Mouse (Mus musculus) stomach, embryonic 14.5 days (tissue): Measurements from ENCODE around the gene Kyat3. TPM values are rescaled to one million over a fixed set of nuclear protein-coding genes. Genes with fewer than 3 reads are reported as not detected.
"Not testable (repeated sequence)": the region's sequence is repeated elsewhere in the genome, so short reads cannot be mapped to it uniquely, and the experiment has no call there.

ENCODE experiments used
- ATAC-seq: fragments of 200-750 bp; cut with Nextera tagmentation; 2 replicates; pipeline ENCODE4 v1.8.0; 2017; ENCODE audit warnings: low read depth, moderate TSS enrichment; ENCODE audit not compliant: insufficient number of reproducible peaks, insufficient read depth, low FRiP score
- H3K27ac ChIP-seq: fragments of 300-500 bp; sonication (generic); 2 replicates; pipeline ENCODE4 v1.5.1; 2014; ENCODE audit warnings: mild to moderate bottlenecking, low read length, moderate library complexity, mixed read lengths
- H3K27me3 ChIP-seq: fragments of 300-500 bp; sonication (generic); 2 replicates; pipeline ENCODE4 v1.6.1; 2014; ENCODE audit warnings: low read length, control low read depth, mixed read lengths; ENCODE audit not compliant: control insufficient read depth, insufficient read depth
- H3K36me3 ChIP-seq: fragments of 300-500 bp; sonication (generic); 2 replicates; pipeline ENCODE4 v1.6.1; 2014; ENCODE audit warnings: mild to moderate bottlenecking, control low read depth, low read length, moderate library complexity, mixed read lengths; ENCODE audit not compliant: control insufficient read depth, insufficient read depth
- H3K4me1 ChIP-seq: fragments of 300-500 bp; sonication (generic); 2 replicates; pipeline ENCODE4 v1.6.1; 2014; ENCODE audit warnings: low read length, control low read depth, mixed read lengths; ENCODE audit not compliant: control insufficient read depth, insufficient read depth
- H3K4me2 ChIP-seq: fragments of 300-500 bp; sonication (generic); replicated peaks from 2 replicates; pipeline ENCODE4 v1.6.1; 2014; ENCODE audit warnings: low read depth, low read length, control low read depth
- H3K4me3 ChIP-seq: fragments of 300-500 bp; sonication (generic); 2 replicates; pipeline ENCODE4 v1.5.1; 2014; ENCODE audit warnings: low read depth, low read length, control low read depth
- H3K9ac ChIP-seq: fragments of 300-500 bp; sonication (generic); replicated peaks from 2 replicates; pipeline ENCODE4 v1.6.1; 2014; ENCODE audit warnings: low read depth, mild to moderate bottlenecking, control low read depth, low read length, moderate library complexity, mixed read lengths
- H3K9me3 ChIP-seq: fragments of 300-500 bp; sonication (generic); 2 replicates; pipeline ENCODE4 v1.6.1; 2016; ENCODE audit warnings: low read depth, low read length, control low read depth; ENCODE audit not compliant: control insufficient read depth
- WGBS: fragments of 180-500 bp; shearing (Covaris S2); extraction: QIAGEN DNeasy Blood & Tissue Kit; methylation state at CpG from one replicate; pipeline ENCODE4 v1.1.7; 2014; 5-methylcytosine and 5-hydroxymethylcytosine counted together
- polyA plus RNA-seq: library from polyadenylated mRNA; unstranded; fragments of >200 nt; fragmentation: Nextera tagmentation; extraction: Ambion mirVana; gene quantifications from 2 replicates; pipeline ENCODE4 v1.2.1, GENCODE M21; 2014

Gene Kyat3
- polyA plus RNA-seq, 1 experiment from 2014 or later, result 17.4 TPM

DNA sequence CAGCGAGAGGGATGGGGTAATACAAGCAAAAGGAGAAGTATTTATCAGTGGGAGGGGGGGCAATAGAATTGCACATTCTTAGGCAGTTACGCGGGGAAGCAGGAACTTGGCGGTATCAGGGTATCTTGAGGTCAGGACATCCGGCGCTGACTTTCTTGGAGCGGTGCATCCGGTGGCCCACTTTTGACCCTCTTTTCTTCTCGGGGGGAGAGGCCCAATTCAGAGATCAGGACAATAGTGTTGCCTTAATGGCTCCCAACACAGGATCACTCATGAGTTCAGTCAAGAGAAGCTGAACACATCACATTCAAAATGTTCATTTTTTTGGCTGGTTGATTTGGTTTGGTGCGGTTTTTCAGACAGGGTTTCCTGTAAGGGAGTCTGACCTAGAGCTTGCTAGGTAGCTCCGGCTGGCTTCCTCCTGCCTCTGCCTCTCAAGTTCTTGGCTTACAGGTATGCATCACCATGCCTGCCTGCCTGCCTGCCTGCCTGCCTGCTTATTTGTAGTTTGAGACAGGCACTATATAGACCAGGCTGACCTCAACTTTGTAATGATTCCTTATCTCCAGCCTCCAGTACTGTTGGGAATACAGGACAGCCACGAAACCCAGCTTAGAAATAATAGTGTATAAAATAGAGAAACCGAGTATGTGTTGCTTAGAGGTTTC, 7.5 kb downstream of the Kyat3 start:
- not testable (repeated sequence) for H3K9ac ChIP-seq, H3K9me3 ChIP-seq, H3K27me3 ChIP-seq, H3K4me1 ChIP-seq, H3K27ac ChIP-seq, H3K4me3 ChIP-seq, ATAC-seq, H3K36me3 ChIP-seq, H3K4me2 ChIP-seq
- WGBS, result 84% methylated on average over 13 of the region's 13 CpGs

DNA sequence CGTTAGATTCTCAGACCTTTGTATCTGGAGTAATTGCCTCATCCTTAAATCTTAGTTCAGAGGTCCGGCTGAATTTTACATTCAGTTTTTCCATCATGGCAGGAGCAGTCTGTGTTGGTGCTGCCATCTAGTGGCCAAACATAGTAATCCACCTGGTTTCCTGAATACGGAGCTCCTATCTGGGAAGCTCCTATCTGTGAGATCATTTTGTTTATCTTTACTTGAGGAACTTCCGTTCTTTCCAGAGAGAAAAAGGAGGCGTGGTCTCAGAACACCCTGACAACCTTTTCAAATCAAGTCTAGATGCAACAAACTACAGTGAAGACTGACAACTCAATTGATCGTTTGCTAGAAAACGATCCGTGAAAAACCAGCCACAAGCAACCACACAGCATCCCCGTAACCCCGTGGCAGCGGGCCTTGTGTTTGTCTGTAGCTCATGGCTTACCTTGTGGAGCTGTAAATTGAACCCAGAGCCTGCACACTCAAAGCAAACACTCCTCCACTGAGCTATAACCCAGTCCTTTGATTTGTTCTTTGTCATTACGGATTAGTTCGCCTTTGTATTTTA, 8.1 kb downstream of the Kyat3 start:
- Histone ChIP-seq H3K27ac (no peak overlapping the region), H3K4me3 (no peak overlapping the region), H3K36me3 (no peaks in the 10 kb centered on the region), H3K27me3 (no peaks in the 10 kb centered on the region), H3K4me2 (no peak overlapping the region), H3K9ac (no peak overlapping the region), H3K9me3 (no peaks in the 10 kb centered on the region), H3K4me1 (no peaks in the 10 kb centered on the region)
- ATAC-seq, result no peak
- WGBS, result 44% methylated on average over 13 of the region's 13 CpGs

DNA sequence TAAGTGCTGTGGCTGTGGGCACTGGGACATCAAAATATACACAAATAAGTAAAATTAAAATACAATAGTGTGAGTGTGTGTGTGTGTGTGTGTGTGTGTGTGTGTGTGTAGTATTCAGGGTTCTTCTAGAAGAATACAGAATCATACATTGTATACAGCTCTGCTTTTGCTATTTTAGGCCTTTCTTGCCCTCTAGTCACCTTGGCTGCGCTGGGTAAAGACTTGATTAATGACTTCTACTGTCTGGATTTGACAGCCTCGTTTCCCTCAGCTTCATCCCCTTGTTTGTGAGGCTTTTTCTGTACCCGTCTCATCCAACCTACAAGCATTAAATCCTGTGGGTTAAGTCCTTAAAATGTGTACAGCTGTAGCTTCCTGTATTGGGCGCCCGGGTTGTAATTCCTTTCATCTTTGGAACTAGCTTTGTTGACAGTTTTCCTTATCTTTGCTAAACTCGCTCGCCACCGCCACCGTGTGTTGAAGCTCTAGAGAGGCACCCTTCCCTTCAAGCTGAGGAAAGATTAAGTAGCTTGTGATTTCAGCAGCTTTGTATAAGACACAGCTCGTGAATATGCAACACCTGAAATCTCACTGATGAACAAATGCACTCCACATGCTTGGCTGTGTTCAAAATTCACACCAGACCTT, 9.6 kb downstream of the Kyat3 start:
- Histone ChIP-seq H3K9ac (no peak overlapping the region), H3K36me3 (no peaks in the 10 kb centered on the region), H3K27ac (no peak overlapping the region), H3K4me3 (no peak overlapping the region), H3K9me3 (no peaks in the 10 kb centered on the region), H3K4me2 (no peak overlapping the region), H3K4me1 (no peaks in the 10 kb centered on the region), H3K27me3 (no peaks in the 10 kb centered on the region)
- WGBS, result 13% methylated on average over 10 of the region's 10 CpGs
- ATAC-seq, result no peak

GRCm38 (mm10) chr3:142711372-142711771, 10.5 kb downstream of the Kyat3 start:
- ATAC-seq, result no peak
- Histone ChIP-seq H3K4me1 (no peaks in the 10 kb centered on the region), H3K9me3 (no peaks in the 10 kb centered on the region), H3K9ac (no peak overlapping the region), H3K36me3 (no peaks in the 10 kb centered on the region), H3K27me3 (no peaks in the 10 kb centered on the region), H3K4me3 (no peak overlapping the region), H3K4me2 (no peak overlapping the region), H3K27ac (no peak overlapping the region)
- 93% methylated on average over 5 of the region's 5 CpGs for WGBS

DNA sequence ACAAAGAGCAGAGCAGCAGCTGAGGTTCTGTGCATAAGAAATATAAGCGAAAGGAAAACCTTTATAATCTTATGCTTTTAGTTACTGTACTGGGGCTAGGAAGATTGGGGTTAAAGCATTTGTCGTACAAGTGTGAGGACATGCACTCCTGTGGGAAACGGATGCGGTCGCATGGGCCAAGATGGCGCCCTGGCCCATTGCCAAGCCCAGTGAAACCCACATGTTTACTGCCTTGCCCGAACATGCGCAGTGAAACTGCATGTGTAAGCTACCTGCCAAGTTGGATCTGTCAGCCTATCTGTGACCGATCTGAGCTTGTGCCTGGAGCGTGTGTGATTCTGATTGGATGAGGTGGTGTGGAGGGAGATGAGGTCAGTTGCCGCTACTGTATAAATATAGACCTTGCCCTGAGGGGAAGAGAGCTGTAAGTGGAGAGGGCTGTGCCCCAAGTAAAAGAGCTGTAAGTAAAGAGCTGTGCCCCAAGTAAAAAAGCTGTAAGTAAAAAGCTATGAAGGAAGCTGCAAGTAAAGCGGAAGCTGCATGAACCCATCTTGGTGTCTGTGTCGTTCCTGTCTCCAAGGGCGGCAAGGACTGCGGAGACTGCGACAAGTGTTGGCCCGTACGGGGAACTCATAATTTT, 11.7 kb downstream of the Kyat3 start:
- not testable (repeated sequence) for ATAC-seq, H3K4me3 ChIP-seq, H3K9me3 ChIP-seq, H3K27ac ChIP-seq, H3K36me3 ChIP-seq, H3K4me2 ChIP-seq, H3K4me1 ChIP-seq, H3K27me3 ChIP-seq, H3K9ac ChIP-seq
- WGBS, result 88% methylated on average over 18 of the region's 18 CpGs

DNA sequence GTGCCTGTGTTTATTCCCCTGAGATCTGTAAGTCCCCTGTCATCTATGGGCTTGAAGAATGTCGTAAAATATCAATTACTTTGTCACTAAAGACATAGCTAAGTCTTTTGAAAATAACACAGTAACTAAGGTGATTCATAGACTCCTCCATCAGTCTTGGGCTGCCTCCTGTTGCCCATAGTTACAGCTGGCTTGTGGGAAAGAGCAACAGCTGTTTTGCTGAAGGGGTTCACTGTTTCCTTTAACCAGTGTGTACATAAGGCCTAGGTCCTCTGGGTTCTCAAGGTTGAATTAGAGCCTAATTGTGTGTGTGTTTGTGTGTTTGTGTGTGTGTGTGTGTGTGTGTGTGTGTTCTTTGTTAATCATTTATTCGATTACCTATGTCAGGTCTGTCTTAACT, 24.6 kb downstream of the Kyat3 start:
- Histone ChIP-seq H3K9ac (no peak overlapping the region), H3K9me3 (no peaks in the 10 kb centered on the region), H3K27ac (no peak overlapping the region), H3K36me3 (no peaks in the 10 kb centered on the region; the same call in 1 of the 2 replicates), H3K4me3 (no peak overlapping the region), H3K4me1 (no peaks in the 10 kb centered on the region), H3K4me2 (no peak overlapping the region), H3K27me3 (no peaks in the 10 kb centered on the region)
- WGBS, result 56% methylated on average over 2 of the region's 2 CpGs
- ATAC-seq, result no peak

DNA sequence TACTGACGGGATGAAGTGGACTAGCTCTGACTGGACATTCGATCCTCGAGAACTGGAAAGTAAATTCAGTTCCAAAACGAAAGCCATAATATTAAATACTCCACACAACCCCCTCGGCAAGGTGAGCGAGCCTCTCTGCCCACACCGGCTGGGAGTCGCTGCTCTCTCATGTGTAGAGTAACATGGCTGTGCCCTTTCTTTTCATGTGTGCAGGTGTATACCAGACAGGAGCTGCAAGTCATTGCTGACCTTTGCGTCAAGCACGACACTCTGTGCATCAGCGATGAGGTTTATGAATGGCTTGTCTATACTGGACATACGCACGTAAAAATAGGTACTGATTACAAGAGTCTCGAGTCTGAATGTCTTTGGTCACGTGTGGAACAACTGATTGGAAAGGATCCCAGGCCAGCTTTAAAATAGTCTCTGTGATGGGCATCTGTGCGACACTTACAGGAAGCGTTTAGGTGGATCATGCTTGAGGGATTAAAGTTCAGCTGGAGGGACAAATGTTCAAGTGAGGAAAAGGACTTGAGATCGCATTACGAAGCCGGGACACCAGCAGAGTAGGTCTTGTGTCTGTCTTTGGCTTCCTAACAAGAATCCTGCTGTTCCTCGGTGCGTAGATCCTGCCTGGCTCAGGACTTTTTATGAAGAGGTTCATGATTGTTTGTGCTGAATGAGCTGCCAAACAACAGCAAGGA, 25.3 kb downstream of the Kyat3 start:
- Histone ChIP-seq H3K36me3 (no peaks in the 10 kb centered on the region; the same call in 1 of the 2 replicates), H3K4me3 (no peak overlapping the region), H3K4me2 (no peak overlapping the region), H3K27me3 (no peaks in the 10 kb centered on the region), H3K9me3 (no peaks in the 10 kb centered on the region), H3K27ac (no peak overlapping the region), H3K9ac (no peak overlapping the region), H3K4me1 (no peaks in the 10 kb centered on the region)
- WGBS, result 83% methylated on average over 22 of the region's 22 CpGs
- ATAC-seq, result no peak

DNA sequence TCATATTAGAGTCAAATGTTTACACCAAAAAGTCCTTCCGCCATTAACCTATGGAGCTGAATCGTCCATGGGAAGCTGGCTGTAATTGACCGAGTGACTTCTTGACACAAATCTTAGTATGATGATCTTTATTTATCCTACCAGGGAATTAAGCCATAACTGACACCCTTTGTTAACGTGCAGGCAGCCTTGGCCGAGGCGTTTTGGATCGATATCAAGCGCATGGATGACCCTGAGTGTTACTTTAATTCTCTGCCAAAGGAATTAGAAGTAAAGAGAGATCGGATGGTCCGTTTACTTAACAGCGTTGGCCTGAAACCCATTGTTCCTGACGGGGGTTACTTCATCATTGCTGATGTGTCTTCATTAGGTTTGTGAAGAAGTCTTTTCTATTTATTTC, 33.4 kb downstream of the Kyat3 start:
- H3K36me3 ChIP-seq, result no peaks in the 10 kb centered on the region
- ATAC-seq, result no peak
- H3K27ac ChIP-seq, result no peak overlapping the region
- no peaks in the 10 kb centered on the region for H3K9me3 ChIP-seq
- H3K4me2 ChIP-seq, result no peak overlapping the region
- no peak overlapping the region for H3K4me3 ChIP-seq
- no peak overlapping the region for H3K9ac ChIP-seq
- 53% methylated on average over 12 of the region's 12 CpGs for WGBS
- no peaks in the 10 kb centered on the region for H3K27me3 ChIP-seq
- H3K4me1 ChIP-seq, result no peaks in the 10 kb centered on the region
